Mouse (Mus musculus): Measurements from ENCODE around the gene Lyar.

The Lyar gene

GRCm38 (mm10) chr5:38220328-38220912 lies at the start of gene Lyar, which contains the start of gene Zbtb49:
TSS of gene Lyar (plus strand) at chr5:38220470.
TSS of gene Zbtb49 (minus strand) at chr5:38220457.
- DNase-seq: peak; percentile 97

- DNase-seq: no peak
These were observed 46.5 kb upstream of the Lyar start for GRCm38 (mm10) chr5:38173766-38174165.

- no peak for DNase-seq
These were observed 45.9 kb upstream of the Lyar start for GRCm38 (mm10) chr5:38174256-38174912.

- no peak for DNase-seq
These were observed 35.5 kb upstream of the Lyar start for GRCm38 (mm10) chr5:38184688-38185285.

GRCm38 (mm10) chr5:38187006-38187405 lies 33.3 kb upstream of the Lyar start:
- no peak for DNase-seq

GRCm38 (mm10) chr5:38190907-38191306 lies 29.4 kb upstream of the Lyar start:
- DNase-seq: no peak

- DNase-seq: no peak
These were observed 25.3 kb upstream of the Lyar start for GRCm38 (mm10) chr5:38194946-38195345.

GRCm38 (mm10) chr5:38195941-38196340 lies 24.3 kb upstream of the Lyar start:
- DNase-seq: no peak

GRCm38 (mm10) chr5:38196821-38197481 lies 23.3 kb upstream of the Lyar start:
- DNase-seq: no peak

GRCm38 (mm10) chr5:38197482-38197823 lies 22.8 kb upstream of the Lyar start:
- DNase-seq: peak; percentile 93 to 94

GRCm38 (mm10) chr5:38199686-38200085 lies 20.6 kb upstream of the Lyar start:
- no peak for DNase-seq

GRCm38 (mm10) chr5:38205303-38205726 lies 15.0 kb upstream of the Lyar start:
- peak in 1 of 2 experiments; percentile 25 for DNase-seq

- no peak for DNase-seq
These were observed 11.3 kb upstream of the Lyar start for GRCm38 (mm10) chr5:38208985-38209384.

- no peak for DNase-seq
These were observed 8.6 kb upstream of the Lyar start for GRCm38 (mm10) chr5:38211691-38212090.

GRCm38 (mm10) chr5:38213009-38213408 lies 7.3 kb upstream of the Lyar start:
- no peak for DNase-seq

GRCm38 (mm10) chr5:38219771-38220307 lies 431 bp upstream of the Lyar start:
- DNase-seq: no peak

- peak; percentile 77 to 81 for DNase-seq
These were observed 15.2 kb downstream of the Lyar start for GRCm38 (mm10) chr5:38235422-38235821.

GRCm38 (mm10) chr5:38236627-38237026 lies 16.4 kb downstream of the Lyar start:
- no peak for DNase-seq

- DNase-seq: no peak
These were observed 20.6 kb downstream of the Lyar start for GRCm38 (mm10) chr5:38240727-38241472.

- peak; percentile 69 to 75 for DNase-seq
These were observed 21.2 kb downstream of the Lyar start for GRCm38 (mm10) chr5:38241473-38241834.

GRCm38 (mm10) chr5:38241966-38242365 lies 21.7 kb downstream of the Lyar start:
- DNase-seq: peak in 1 of 2 experiments; percentile 1

GRCm38 (mm10) chr5:38255195-38255594 lies 34.9 kb downstream of the Lyar start:
- no peak for DNase-seq

GRCm38 (mm10) chr5:38255644-38256043 lies 35.4 kb downstream of the Lyar start:
- DNase-seq: no peak

Data from cerebellum, postnatal 10 days (tissue).